Mouse (Mus musculus) c-Kit-positive CD71-negative TER-119-negative erythroid progenitor cells, embryonic 14.5 days (primary cell): ENCODE results near the gene Rtkn2.

Experiments
- DNase-seq: peaks from one replicate; pipeline ENCODE4 v3.0.0-alpha.2; 2013; ENCODE audit warnings: low read depth

Gene Rtkn2

GRCm38 (mm10) chr10:68040394-68040793 is 61.0 kb downstream of the Rtkn2 start:
- DNase-seq = no peak

- peak; percentile 10 for DNase-seq
These were observed 64.6 kb downstream of the Rtkn2 start for GRCm38 (mm10) chr10:68043973-68044372.

- DNase-seq = no peak
These were observed 65.5 kb downstream of the Rtkn2 start for GRCm38 (mm10) chr10:68044864-68045263.

- DNase-seq = no peak
These were observed 69.4 kb downstream of the Rtkn2 start for GRCm38 (mm10) chr10:68048641-68049305.

- no peak for DNase-seq
These were observed 71.5 kb downstream of the Rtkn2 start for GRCm38 (mm10) chr10:68050882-68051281.

GRCm38 (mm10) chr10:68051316-68051933 is 72.1 kb downstream of the Rtkn2 start:
- no peak for DNase-seq

GRCm38 (mm10) chr10:68052307-68052706 is 72.9 kb downstream of the Rtkn2 start:
- no peak for DNase-seq

GRCm38 (mm10) chr10:68054131-68054530 is 74.8 kb downstream of the Rtkn2 start:
- no peak for DNase-seq

GRCm38 (mm10) chr10:68054706-68055105 is 75.3 kb downstream of the Rtkn2 start:
- no peak for DNase-seq

GRCm38 (mm10) chr10:68057841-68058240 is 78.5 kb downstream of the Rtkn2 start:
- DNase-seq = no peak

- no peak for DNase-seq
These were observed 79.0 kb downstream of the Rtkn2 start for GRCm38 (mm10) chr10:68058378-68058777.

- no peak for DNase-seq
These were observed 81.3 kb downstream of the Rtkn2 start for GRCm38 (mm10) chr10:68060590-68061248.

- DNase-seq = no peak
These were observed 81.9 kb downstream of the Rtkn2 start for GRCm38 (mm10) chr10:68061249-68061615.

- no peak for DNase-seq
These were observed 84.6 kb downstream of the Rtkn2 start for GRCm38 (mm10) chr10:68063806-68064545.

GRCm38 (mm10) chr10:68064571-68064970 is 85.2 kb downstream of the Rtkn2 start:
- DNase-seq = no peak

- no peak for DNase-seq
These were observed 86.8 kb downstream of the Rtkn2 start for GRCm38 (mm10) chr10:68066173-68066572.

- DNase-seq = no peak
These were observed 88.6 kb downstream of the Rtkn2 start for GRCm38 (mm10) chr10:68067961-68068360.

GRCm38 (mm10) chr10:68068426-68068825 is 89.1 kb downstream of the Rtkn2 start:
- no peak for DNase-seq

- no peak for DNase-seq
These were observed 91.7 kb downstream of the Rtkn2 start for GRCm38 (mm10) chr10:68071041-68071440.

- DNase-seq = no peak
These were observed 93.3 kb downstream of the Rtkn2 start for GRCm38 (mm10) chr10:68072626-68073025.

- no peak for DNase-seq
These were observed 94.9 kb downstream of the Rtkn2 start for GRCm38 (mm10) chr10:68074291-68074690.

- DNase-seq = no peak
These were observed 95.8 kb downstream of the Rtkn2 start for GRCm38 (mm10) chr10:68075181-68075580.

GRCm38 (mm10) chr10:68078708-68079107 is 99.3 kb downstream of the Rtkn2 start:
- no peak for DNase-seq
